Mouse (Mus musculus) heart, embryonic 14.5 days (tissue): ENCODE measurements at regions not wholly inside any gene's neighbourhood (a gene's known extent, or its start where the extent isn't known, plus 50 kb on each side); places are given as distances from the start of the nearest gene placed in this dataset.

Experiments used
- ATAC-seq: fragments of 200-750 bp; cut with Nextera tagmentation; 2 replicates; pipeline ENCODE4 v1.8.0; 2017; ENCODE audit warnings: low read depth, moderate TSS enrichment; ENCODE audit not compliant: insufficient number of reproducible peaks, insufficient read depth, low FRiP score
- H3K27ac ChIP-seq, 2 experiments: fragments of 200-500 bp in 1 of 2; fragments of 300-500 bp in 1 of 2; sonication (generic) in 1 of 2; replicated peaks in 1 of 2; 2 replicates each; pipeline ENCODE4 v1.5.1; 2012 to 2014; ENCODE audit warnings: low read depth in 2 of 2, low read length in 2 of 2, control low read depth in 1 of 2, mild to moderate bottlenecking in 1 of 2, mixed read lengths in 1 of 2; ENCODE audit not compliant: control insufficient read depth in 1 of 2, insufficient read depth in 1 of 2
- H3K27me3 ChIP-seq: fragments of 300-500 bp; sonication (generic); 2 replicates; pipeline ENCODE4 v1.6.1; 2014; ENCODE audit warnings: mild to moderate bottlenecking, low read length, control low read depth; ENCODE audit not compliant: control insufficient read depth, insufficient read depth
- H3K36me3 ChIP-seq: fragments of 300-500 bp; sonication (generic); 2 replicates; pipeline ENCODE4 v1.6.1; 2014; ENCODE audit warnings: mild to moderate bottlenecking, control low read depth, low read length, mixed read lengths; ENCODE audit not compliant: control insufficient read depth, insufficient read depth
- H3K4me1 ChIP-seq, 2 experiments: fragments of 200-500 bp in 1 of 2; fragments of 300-500 bp in 1 of 2; sonication (generic) in 1 of 2; 2 replicates each; pipeline ENCODE4 v1.6.1; 2012 to 2014; ENCODE audit warnings: low read length in 2 of 2, control low read depth in 1 of 2, mixed read lengths in 1 of 2; ENCODE audit not compliant: control insufficient read depth in 2 of 2, insufficient read depth in 2 of 2
- H3K4me2 ChIP-seq: fragments of 300-500 bp; sonication (generic); 2 replicates; pipeline ENCODE4 v1.6.1; 2014; ENCODE audit warnings: mild to moderate bottlenecking, low read length
- H3K4me3 ChIP-seq, 2 experiments: fragments of 200-500 bp in 1 of 2; fragments of 300-500 bp in 1 of 2; sonication (generic) in 1 of 2; 2 replicates each; pipeline ENCODE4 v1.5.1; 2012 to 2014; ENCODE audit warnings: low read length in 2 of 2, mild to moderate bottlenecking in 2 of 2, control low read depth in 1 of 2, low read depth in 1 of 2, moderate library complexity in 1 of 2; ENCODE audit not compliant: control insufficient read depth in 1 of 2, insufficient read depth in 1 of 2
- H3K9ac ChIP-seq: fragments of 300-500 bp; sonication (generic); 2 replicates; pipeline ENCODE4 v1.6.1; 2014; ENCODE audit warnings: mild to moderate bottlenecking, low read length
- H3K9me3 ChIP-seq: fragments of 300-500 bp; sonication (generic); 2 replicates; pipeline ENCODE4 v1.6.1; 2016; ENCODE audit warnings: low read length, control low read depth; ENCODE audit not compliant: control insufficient read depth
- WGBS: fragments of 180-500 bp; shearing (Covaris S2); extraction: QIAGEN DNeasy Blood & Tissue Kit; methylation state at CpG from one replicate; pipeline ENCODE4 v1.1.7; 2014; 5-methylcytosine and 5-hydroxymethylcytosine counted together

- Histone ChIP-seq H3K36me3 (no peaks in the 10 kb centered on the region), H3K4me1 (no peaks in the 10 kb centered on the region; a peak in 1 of 4 replicates), H3K27me3 (no peaks in the 10 kb centered on the region), H3K9me3 (no peaks in the 10 kb centered on the region), H3K9ac (no peak overlapping the region), H3K4me3 (no peak overlapping the region), H3K27ac (no peak overlapping the region), H3K4me2 (no peak overlapping the region)
- WGBS: 67% methylated on average over 10 of the region's 10 CpGs
- no peak for ATAC-seq
These were observed 245.2 kb upstream of the 1700056E22Rik start for GRCm38 (mm10) chr1:184279263-184279662.

- H3K9me3 ChIP-seq: no peaks in the 10 kb centered on the region
- no peak overlapping the region for H3K9ac ChIP-seq
- ATAC-seq: no peak
- no peak overlapping the region for H3K4me3 ChIP-seq
- no peaks in the 10 kb centered on the region for H3K27me3 ChIP-seq
- no peak overlapping the region for H3K4me2 ChIP-seq
- no peak overlapping the region for H3K27ac ChIP-seq
- WGBS: 65% methylated on average over 2 of the region's 2 CpGs
- H3K4me1 ChIP-seq: no peaks in the 10 kb centered on the region; a peak in 1 of 4 replicates
- no peaks in the 10 kb centered on the region for H3K36me3 ChIP-seq
These were observed 242.9 kb upstream of the 1700056E22Rik start for GRCm38 (mm10) chr1:184277001-184277400.

- ATAC-seq: no peak
- WGBS: 37% methylated on average over 9 of the region's 9 CpGs
- Histone ChIP-seq H3K27ac (no peak overlapping the region), H3K4me3 (no peak overlapping the region), H3K4me1 (no peaks in the 10 kb centered on the region; a peak in 1 of 4 replicates), H3K27me3 (no peaks in the 10 kb centered on the region), H3K36me3 (no peaks in the 10 kb centered on the region), H3K4me2 (no peak overlapping the region), H3K9ac (no peak overlapping the region), H3K9me3 (no peaks in the 10 kb centered on the region)
These were observed 241.8 kb upstream of the 1700056E22Rik start for GRCm38 (mm10) chr1:184275877-184276276.

GRCm38 (mm10) chr1:184275396-184275795 lies 241.3 kb upstream of the 1700056E22Rik start:
- no peaks in the 10 kb centered on the region; a peak in 1 of 4 replicates for H3K4me1 ChIP-seq
- H3K27me3 ChIP-seq: no peaks in the 10 kb centered on the region
- no peak overlapping the region for H3K9ac ChIP-seq
- H3K4me2 ChIP-seq: no peak overlapping the region
- no peaks in the 10 kb centered on the region for H3K9me3 ChIP-seq
- no peak overlapping the region for H3K4me3 ChIP-seq
- ATAC-seq: no peak
- WGBS: 98% methylated on average over 3 of the region's 3 CpGs
- no peaks in the 10 kb centered on the region for H3K36me3 ChIP-seq
- H3K27ac ChIP-seq: no peak overlapping the region

GRCm38 (mm10) chr1:184274704-184275103 lies 240.6 kb upstream of the 1700056E22Rik start:
- H3K4me3 ChIP-seq: no peak overlapping the region
- no peak overlapping the region for H3K4me2 ChIP-seq
- no peaks in the 10 kb centered on the region for H3K27me3 ChIP-seq
- H3K9ac ChIP-seq: no peak overlapping the region
- no peaks in the 10 kb centered on the region for H3K36me3 ChIP-seq
- H3K27ac ChIP-seq: no peak overlapping the region
- no peaks in the 10 kb centered on the region for H3K9me3 ChIP-seq
- no peak for ATAC-seq
- WGBS: 80% methylated on average over 6 of the region's 6 CpGs
- H3K4me1 ChIP-seq: no peaks in the 10 kb centered on the region; a peak in 1 of 4 replicates

- Histone ChIP-seq H3K9me3 (no peaks in the 10 kb centered on the region), H3K36me3 (no peaks in the 10 kb centered on the region), H3K4me2 (no peak overlapping the region), H3K4me3 (no peak overlapping the region), H3K9ac (no peak overlapping the region), H3K27me3 (no peaks in the 10 kb centered on the region), H3K27ac (no peak overlapping the region), H3K4me1 (no peaks in the 10 kb centered on the region; a peak in 1 of 4 replicates)
- WGBS: 40% methylated on average over 1 of the region's 1 CpGs
- no peak for ATAC-seq
These were observed 239.6 kb upstream of the 1700056E22Rik start for GRCm38 (mm10) chr1:184273722-184274121.

GRCm38 (mm10) chr1:184271254-184271653 lies 237.2 kb upstream of the 1700056E22Rik start:
- Histone ChIP-seq H3K4me3 (no peak overlapping the region), H3K4me2 (no peak overlapping the region), H3K9ac (no peak overlapping the region), H3K27me3 (no peaks in the 10 kb centered on the region), H3K9me3 (no peaks in the 10 kb centered on the region), H3K36me3 (no peaks in the 10 kb centered on the region), H3K4me1 (no peaks in the 10 kb centered on the region; a peak in 1 of 4 replicates), H3K27ac (no peak overlapping the region)
- no peak for ATAC-seq
- 78% methylated on average over 8 of the region's 8 CpGs for WGBS

GRCm38 (mm10) chr1:184266051-184266450 lies 231.9 kb upstream of the 1700056E22Rik start:
- H3K4me2 ChIP-seq: peak overlapping the region; percentile 21; the same call in 1 of the 2 replicates
- WGBS: 18% methylated on average over 8 of the region's 8 CpGs
- no peak for ATAC-seq
- H3K36me3 ChIP-seq: no peaks in the 10 kb centered on the region
- H3K4me3 ChIP-seq: no peak overlapping the region
- peaks cover 2% of the 10 kb centered on the region; the same call in 1 of the 2 replicates for H3K9me3 ChIP-seq
- no peak overlapping the region for H3K27ac ChIP-seq
- no peaks in the 10 kb centered on the region for H3K4me1 ChIP-seq
- H3K27me3 ChIP-seq: no peaks in the 10 kb centered on the region
- no peak overlapping the region for H3K9ac ChIP-seq
